8 mouse cellular contexts compared by ENCODE assay signal in genomic region chr4:32251005-32251365, GRCm38 (mm10). TPM values are rescaled to one million over a fixed set of nuclear protein-coding genes. Genes with fewer than 3 reads are reported as not detected.
DNase-seq lines count a peak whose midpoint lies in the region; ATAC-seq lines count a peak whose summit lies in the region.

No protein-coding gene starts in this region.

- intact Hi-C loops in heart, postnatal 14 days (cut with DNase I) = loop anchor here (5.0 kb wide), 1 partner anchor 46 kb away; no protein-coding TSS in a partner anchor

- H3K4me2 ChIP-seq in embryonic facial prominence, embryonic 14.5 days (ENCODE audit: low read depth, low read length) = peak overlapping the region; percentile 49
- H3K4me2 ChIP-seq in stomach, embryonic 14.5 days (replicated peaks; ENCODE audit: low read depth, low read length) = peak overlapping the region; percentile 39

- H3K4me3 ChIP-seq in embryonic facial prominence, embryonic 14.5 days (ENCODE audit: low read depth, low read length) = peak overlapping the region; percentile 12
- no peak overlapping the region for H3K4me3 ChIP-seq in limb, embryonic 10.5 days
- H3K4me3 ChIP-seq in stomach, embryonic 14.5 days (ENCODE audit: low read depth, low read length) = peak overlapping the region; percentile 0; the same call in 1 of the 2 replicates

- WGBS in embryonic facial prominence, embryonic 14.5 days = 9% methylated on average over 8 of the region's 8 CpGs
- whole genome bisulfite sequencing in limb, embryonic 10.5 days = 25% methylated on average over 8 of the region's 8 CpGs
- WGBS in stomach, embryonic 14.5 days = 10% methylated on average over 8 of the region's 8 CpGs

- H3K4me1 ChIP-seq in embryonic facial prominence, embryonic 14.5 days (ENCODE audit: control insufficient read depth, insufficient read depth, low read length) = peaks cover 23% of the 10 kb centered on the region
- H3K4me1 ChIP-seq in limb, embryonic 10.5 days = peaks cover 62% of the 10 kb centered on the region
- peaks cover 22% of the 10 kb centered on the region; the same call in 1 of the 2 replicates for H3K4me1 ChIP-seq in stomach, embryonic 14.5 days (ENCODE audit: control insufficient read depth, insufficient read depth, low read length)

- H3K9me3 ChIP-seq in embryonic facial prominence, embryonic 14.5 days (ENCODE audit: control insufficient read depth, low read length) = no peaks in the 10 kb centered on the region
- H3K9me3 ChIP-seq in limb, embryonic 10.5 days (replicated peaks) = no peaks in the 10 kb centered on the region
- no peaks in the 10 kb centered on the region for H3K9me3 ChIP-seq in stomach, embryonic 14.5 days (ENCODE audit: control insufficient read depth, low read depth, low read length)

- no peaks in the 10 kb centered on the region for H3K27me3 ChIP-seq in embryonic facial prominence, embryonic 14.5 days (replicated peaks; ENCODE audit: control insufficient read depth, insufficient read depth, low read length)
- no peaks in the 10 kb centered on the region for H3K27me3 ChIP-seq in limb, embryonic 10.5 days (ENCODE audit: low read depth, poor library complexity, severe bottlenecking)
- H3K27me3 ChIP-seq in stomach, embryonic 14.5 days (ENCODE audit: control insufficient read depth, insufficient read depth, low read length) = no peaks in the 10 kb centered on the region

- peak; percentile 71 for ATAC-seq in embryonic facial prominence, embryonic 14.5 days (ENCODE audit: low read depth)
- peak; percentile 48 for ATAC-seq in megakaryocyte progenitor cell, adult 5-6 weeks (replicated peaks; ENCODE audit: poor library complexity)
- ATAC-seq in stomach, embryonic 14.5 days (ENCODE audit: insufficient number of reproducible peaks, insufficient read depth, low FRiP score, low read depth) = peak; percentile 59; the same call in 1 of the 2 replicates

- DNase-seq in frontal cortex, postnatal 36 days (ENCODE audit: low spot score in 2 of 2) = peak; percentile 32 to 39
- DNase-seq in frontal cortex, postnatal 14 days (ENCODE audit: low spot score in 2 of 2) = no peak
- peak; percentile 78 for DNase-seq in T-cell, adult 2 months (ENCODE audit: low spot score)
- DNase-seq in embryonic facial prominence, embryonic 14.5 days (ENCODE audit: low spot score) = peak; percentile 79
- peak; percentile 54 to 63 for DNase-seq in heart, postnatal 14 days
- DNase-seq in limb, embryonic 10.5 days (ENCODE audit: low spot score) = no peak

- H3K36me3 ChIP-seq in embryonic facial prominence, embryonic 14.5 days (ENCODE audit: control insufficient read depth, insufficient read depth, low read length) = no peaks in the 10 kb centered on the region
- peaks cover 16% of the 10 kb centered on the region for H3K36me3 ChIP-seq in limb, embryonic 10.5 days
- no peaks in the 10 kb centered on the region for H3K36me3 ChIP-seq in stomach, embryonic 14.5 days (ENCODE audit: control insufficient read depth, insufficient read depth, low read length)

- H3K27ac ChIP-seq in embryonic facial prominence, embryonic 14.5 days (replicated peaks; ENCODE audit: low read depth, low read length) = peak overlapping the region; percentile 77
- peak overlapping the region; percentile 50 for H3K27ac ChIP-seq in limb, embryonic 10.5 days
- H3K27ac ChIP-seq in stomach, embryonic 14.5 days (ENCODE audit: low read length) = peak overlapping the region; percentile 64

- peak overlapping the region; percentile 47 for H3K9ac ChIP-seq in embryonic facial prominence, embryonic 14.5 days (ENCODE audit: low read depth, low read length)
- no peak overlapping the region for H3K9ac ChIP-seq in stomach, embryonic 14.5 days (replicated peaks; ENCODE audit: low read depth, low read length)

RNA-seq across cellular contexts. Expression of gene Bach2, which starts 12.4 kb away (rescaled TPM):
- polyA plus RNA-seq in embryonic facial prominence, embryonic 14.5 days (2014; fragmentation: Nextera tagmentation; extraction: Ambion mirVana) = 7.3 and 7.7 TPM in 2 replicates
- 10 to 100 TPM; 11.2 TPM for total RNA-seq in heart, postnatal 14 days (2021)
- 23.0 and 23.5 TPM in 2 replicates for polyA plus RNA-seq in limb, embryonic 10.5 days (2016; fragmentation: Nextera tagmentation; extraction: Ambion mirVana)
- total RNA-seq in megakaryocyte progenitor cell, adult 5-6 weeks (2015) = 3.1 and 3.8 TPM in 2 replicates
- 0.37 and 0.61 TPM in 2 replicates for total RNA-seq in megakaryocyte progenitor cell, adult 5-6 weeks (2017)
- 8.4 and 10.0 TPM in 2 replicates for polyA plus RNA-seq in stomach, embryonic 14.5 days (2014; fragmentation: Nextera tagmentation; extraction: Ambion mirVana)

Comparison
In these comparisons a context has a peak if more than half of its experiments do, and no peak if none do; other contexts are left out.
1. DNase-seq: peak in frontal cortex, postnatal 36 days (2 of 2), T-cell, adult 2 months (single experiment), embryonic facial prominence, embryonic 14.5 days (single experiment) and heart, postnatal 14 days (2 of 2); none in frontal cortex, postnatal 14 days (0 of 2) and limb, embryonic 10.5 days (single experiment).
2. Peak in every context shown above with its lines, with median percentiles within 50 percentile points of each other: ATAC-seq and H3K27ac ChIP-seq.